Mouse (Mus musculus): ENCODE results near the gene Ifna5.
"Not testable (repeated sequence)": the region's sequence is repeated elsewhere in the genome, so short reads cannot be mapped to it uniquely, and the experiment has no call there.

DNA sequence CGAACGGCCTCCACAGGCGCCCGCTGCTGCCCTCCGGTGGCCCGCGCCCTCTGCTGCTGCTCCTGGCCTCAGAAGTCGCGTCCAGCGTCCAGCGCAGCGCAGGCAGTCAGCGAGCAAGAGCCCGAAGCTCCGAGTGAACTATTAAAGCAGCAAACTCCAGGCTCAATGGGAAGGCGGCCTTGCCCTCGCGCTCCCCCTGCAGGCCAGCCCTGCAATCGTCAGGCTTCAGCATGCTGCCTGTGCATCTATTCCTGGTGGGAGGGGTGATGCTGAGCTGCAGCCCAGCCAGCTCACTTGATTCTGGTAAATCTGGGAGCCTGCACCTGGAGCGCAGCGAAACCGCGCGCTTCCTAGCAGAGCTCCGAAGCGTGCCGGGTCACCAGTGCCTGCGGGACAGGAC lies 46.9 kb upstream of the Ifna5 start, which contains the start of gene Gm13277:
- peak; percentile 26; the same call in 1 of the 2 replicates for TF ChIP-seq CTCF (IDR thresholded peaks at IDR 0.05; ENCODE audit: extremely low read depth, insufficient read depth, low read length)
- TF ChIP-seq POLR2A (IDR thresholded peaks at IDR 0.05; ENCODE audit: extremely low read depth, insufficient read depth, low read length), result not testable (repeated sequence)

All from cortical plate, adult 2 months (tissue).